Mouse (Mus musculus) layer of hippocampus, postnatal 25 days (tissue): ENCODE measurements around the gene Slc16a9. TPM values are rescaled to one million over a fixed set of nuclear protein-coding genes. Genes with fewer than 3 reads are reported as not detected.
"Not testable (repeated sequence)": the region's sequence is repeated elsewhere in the genome, so short reads cannot be mapped to it uniquely, and the experiment has no call there.

Experiments
- DNase-seq, 2 experiments: peaks; one replicate each; pipeline ENCODE4 v3.0.0; 2022; ENCODE audit warnings: mixed read lengths in 2 of 2, low spot score in 1 of 2; ENCODE audit errors: extremely low spot score in 1 of 2
- total RNA-seq, 2 experiments: library from RNA; stranded (reverse); gene quantifications; 2 replicates each; pipeline ENCODE4 v1.2.3; 2021

Slc16a9 gene
- 1 to 10 TPM; 2.2 to 2.8 TPM for total RNA-seq

DNA sequence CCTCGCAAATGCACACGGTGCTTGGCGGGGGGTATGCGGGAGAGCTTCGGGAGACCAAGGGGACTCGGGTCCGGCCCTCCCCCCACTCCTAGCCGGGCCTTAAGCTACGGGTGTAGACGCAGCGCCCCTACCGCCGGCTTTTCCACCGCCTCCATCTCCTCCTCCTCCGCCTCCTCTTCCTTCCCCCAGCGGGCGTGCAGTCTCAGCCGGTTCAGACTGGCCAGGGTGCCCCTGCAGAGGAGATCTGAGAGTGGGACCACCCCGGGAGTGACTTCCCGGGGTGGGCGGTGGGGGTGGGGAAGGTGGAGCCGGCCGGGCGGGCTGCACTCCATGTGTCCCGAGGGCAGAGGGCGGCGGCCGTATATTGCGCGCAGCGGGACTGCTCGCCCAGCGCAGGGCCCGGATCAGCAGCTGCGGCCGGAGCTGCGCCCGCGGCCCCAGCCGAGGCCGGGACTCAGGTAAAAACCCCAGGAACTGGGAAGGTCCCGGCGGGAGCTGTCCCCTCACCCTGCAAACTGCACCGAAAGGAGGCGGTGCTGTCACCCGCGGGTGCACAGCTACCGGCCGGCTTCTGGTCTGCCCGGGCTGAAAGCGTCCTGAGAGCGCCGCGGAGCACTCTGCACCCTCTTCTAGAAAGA lies at the start of gene Slc16a9:
Gene Slc16a9, plus strand, starts transcription at position 180 of the 638 bp plus-strand sequence.
- peak; percentile 11 to 35 for DNase-seq

DNA sequence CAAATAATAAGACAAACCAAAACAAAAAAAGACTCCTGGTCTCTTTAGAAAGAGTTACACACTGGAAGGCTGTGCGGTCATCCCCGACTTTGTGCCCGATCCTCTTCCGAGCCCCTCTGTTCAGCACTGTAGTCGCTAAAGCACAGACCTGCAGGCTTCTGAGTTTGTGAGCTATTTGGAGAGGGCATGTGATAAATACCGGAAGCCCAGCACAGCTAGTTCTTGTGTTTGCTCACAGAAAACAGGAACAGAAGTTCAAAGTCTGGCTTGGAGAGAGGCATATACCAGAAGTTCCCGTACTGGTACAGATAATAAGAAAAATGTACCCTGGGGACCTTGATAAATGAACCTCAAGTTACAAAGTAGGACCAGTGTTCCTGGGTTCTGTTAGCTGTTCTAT lies 49.6 kb upstream of the Slc16a9 start:
- DNase-seq = no peak

DNA sequence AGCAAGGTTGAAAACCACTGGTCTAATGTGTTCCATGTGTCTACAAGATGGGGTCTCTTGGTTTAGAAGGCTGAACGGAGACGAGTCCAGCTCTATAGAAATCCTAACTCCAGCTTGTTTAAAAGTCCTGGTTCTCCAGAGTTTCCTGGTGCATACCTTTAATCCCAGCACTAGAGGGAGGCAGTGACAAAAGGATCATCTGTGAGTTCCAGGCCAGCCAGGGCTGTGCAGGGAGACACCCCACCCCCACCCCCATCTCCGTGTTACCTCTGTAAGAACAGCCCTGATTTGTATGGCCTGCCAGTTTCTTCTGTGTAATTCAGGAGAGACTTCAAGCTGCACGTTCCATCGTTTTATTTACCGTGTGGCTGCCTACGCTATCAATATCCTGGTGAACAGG lies 49.1 kb upstream of the Slc16a9 start:
- no peak for DNase-seq

DNA sequence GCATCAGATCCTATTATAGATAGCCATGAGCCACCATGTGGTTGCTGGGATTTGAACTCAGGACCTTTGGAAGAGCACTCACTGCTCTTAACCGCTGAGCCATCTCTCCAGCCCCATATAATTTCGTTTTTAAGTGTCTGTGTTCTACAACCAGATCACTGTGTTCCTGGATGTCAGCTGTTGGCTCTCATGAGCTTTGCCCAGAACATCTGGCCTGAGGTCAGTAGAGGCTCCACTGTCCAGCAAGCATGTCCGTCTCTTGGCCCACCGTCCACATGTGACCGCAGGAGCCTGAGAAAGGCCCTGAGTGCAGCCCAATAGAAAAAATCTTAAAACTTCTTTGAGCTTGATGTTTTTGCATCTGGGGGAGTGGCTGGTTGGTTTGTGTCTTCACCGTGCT lies 48.2 kb upstream of the Slc16a9 start:
- no peak for DNase-seq

DNA sequence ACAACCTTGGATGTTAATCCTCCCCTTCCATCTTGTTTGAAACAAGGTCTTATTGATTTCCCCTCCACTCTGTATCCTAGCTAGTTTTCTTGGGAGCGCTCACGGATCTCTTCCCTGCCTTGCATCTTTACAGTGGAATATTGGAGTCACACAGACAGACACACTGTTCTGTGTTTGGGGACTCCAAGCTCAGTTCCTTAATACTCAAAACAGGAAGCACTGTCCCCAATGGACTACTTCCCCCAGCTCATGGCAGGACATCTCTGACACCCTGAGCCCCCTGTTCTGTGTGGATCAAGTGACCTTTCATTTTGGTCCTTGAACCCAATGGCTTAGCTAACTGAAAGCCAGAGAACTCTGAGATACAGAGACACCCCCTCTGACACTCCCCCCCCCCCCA lies 47.3 kb upstream of the Slc16a9 start:
- no peak for DNase-seq

DNA sequence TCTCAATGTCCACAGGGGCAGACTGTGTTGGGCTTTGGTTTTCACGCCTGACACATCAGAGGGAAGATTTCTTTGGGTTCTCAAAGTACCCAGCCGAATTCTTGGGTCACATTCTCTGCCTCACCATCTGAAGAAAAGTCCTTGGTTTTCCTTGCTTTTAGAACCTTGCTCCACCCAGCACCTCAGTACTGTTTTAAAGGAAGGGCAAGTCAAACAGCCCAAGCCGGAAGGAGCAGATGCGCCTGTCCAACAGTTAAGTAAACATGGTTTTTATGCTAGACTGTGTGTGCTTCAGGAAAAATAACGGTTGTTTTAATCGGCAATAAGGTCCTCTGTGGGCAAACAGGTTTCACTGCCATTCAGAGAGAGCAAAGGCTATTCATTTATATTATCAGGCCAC lies 46.9 kb upstream of the Slc16a9 start:
- no peak for DNase-seq

DNA sequence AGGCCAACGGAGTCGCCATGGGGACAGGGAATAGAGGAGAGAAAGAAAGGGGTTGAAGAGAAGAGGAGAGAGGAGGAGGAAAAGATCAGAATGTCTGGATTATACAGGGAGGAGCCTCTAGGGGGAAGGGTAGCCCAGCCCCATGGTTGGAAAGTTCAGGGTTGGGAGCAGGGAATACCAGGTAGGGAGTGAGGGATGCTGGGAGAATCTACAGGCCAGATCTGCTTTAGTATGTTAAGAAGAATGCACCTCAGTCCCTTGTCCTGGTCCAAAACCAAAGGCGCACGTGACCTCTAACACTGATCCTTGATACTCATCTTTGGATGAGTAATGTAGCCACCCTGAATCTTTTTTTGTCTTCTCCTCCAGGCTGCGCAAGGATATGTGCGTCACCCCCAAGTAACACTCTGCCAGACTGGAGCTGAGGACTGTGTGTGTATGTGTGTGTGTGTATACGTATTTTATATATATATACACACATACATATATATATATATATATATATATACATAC lies 45.9 kb upstream of the Slc16a9 start:
- no peak for DNase-seq

DNA sequence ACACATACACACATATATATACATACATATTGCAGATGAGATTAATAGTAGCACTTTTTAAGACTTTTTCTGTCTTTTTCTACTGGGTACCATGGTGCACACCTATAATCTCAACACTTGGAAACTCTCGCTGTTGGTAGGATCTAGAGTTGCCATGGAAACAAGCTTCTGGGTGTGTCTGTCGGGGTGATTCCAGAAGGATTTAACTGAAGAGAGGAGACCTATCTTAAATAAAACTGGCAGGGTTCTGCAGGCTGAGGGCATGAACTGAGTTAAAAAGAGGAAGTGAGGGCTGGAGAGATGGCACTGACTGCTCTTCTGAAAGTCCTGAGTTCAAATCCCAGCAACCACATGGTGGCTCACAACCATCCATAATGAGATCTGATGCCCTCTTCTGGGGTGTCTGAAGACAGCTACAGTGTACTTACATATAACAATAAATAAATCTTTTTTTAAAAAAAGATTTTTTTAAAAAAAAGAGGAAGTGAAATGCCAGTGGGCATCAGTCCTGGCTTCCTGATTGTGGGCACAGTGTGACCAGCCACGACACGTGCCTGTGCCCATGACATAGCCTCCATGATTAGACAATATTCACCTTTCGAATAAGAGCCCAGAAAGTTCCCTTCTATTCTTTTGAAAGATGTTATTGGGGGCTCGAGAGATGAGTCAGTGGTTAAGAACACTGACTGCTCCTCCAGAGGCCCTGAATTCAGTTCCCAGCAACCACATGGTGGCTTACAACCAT lies 45.3 kb upstream of the Slc16a9 start:
- no peak for DNase-seq

DNA sequence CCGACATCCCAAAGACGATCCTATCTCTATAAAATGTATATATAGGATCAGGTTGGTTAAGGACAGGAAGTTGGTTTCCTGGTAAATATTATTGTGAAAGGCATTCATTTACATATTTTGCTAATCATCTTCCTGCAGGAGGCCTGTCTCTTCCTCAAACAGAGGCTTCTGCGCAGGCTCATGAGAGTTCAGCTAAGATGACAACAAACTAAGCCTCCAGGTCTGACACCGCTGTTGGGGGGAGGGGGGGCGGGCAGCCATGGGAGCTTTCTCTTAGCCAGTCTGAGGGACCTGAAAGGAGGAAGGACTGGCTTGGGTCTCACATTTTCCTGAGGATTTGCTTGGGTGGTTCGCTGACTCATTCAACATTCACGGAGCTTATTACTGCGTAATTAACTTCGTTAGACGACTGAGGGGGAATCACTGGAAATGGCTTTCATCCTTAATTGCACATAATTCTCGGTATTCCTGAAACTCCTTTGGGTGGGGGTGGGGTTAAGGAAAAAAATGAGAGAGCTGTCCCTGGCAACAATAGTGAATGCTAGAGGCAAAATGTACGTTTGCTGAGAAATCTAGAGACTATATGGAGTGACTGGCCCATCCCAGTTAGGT lies 43.9 kb upstream of the Slc16a9 start:
- DNase-seq = no peak

DNA sequence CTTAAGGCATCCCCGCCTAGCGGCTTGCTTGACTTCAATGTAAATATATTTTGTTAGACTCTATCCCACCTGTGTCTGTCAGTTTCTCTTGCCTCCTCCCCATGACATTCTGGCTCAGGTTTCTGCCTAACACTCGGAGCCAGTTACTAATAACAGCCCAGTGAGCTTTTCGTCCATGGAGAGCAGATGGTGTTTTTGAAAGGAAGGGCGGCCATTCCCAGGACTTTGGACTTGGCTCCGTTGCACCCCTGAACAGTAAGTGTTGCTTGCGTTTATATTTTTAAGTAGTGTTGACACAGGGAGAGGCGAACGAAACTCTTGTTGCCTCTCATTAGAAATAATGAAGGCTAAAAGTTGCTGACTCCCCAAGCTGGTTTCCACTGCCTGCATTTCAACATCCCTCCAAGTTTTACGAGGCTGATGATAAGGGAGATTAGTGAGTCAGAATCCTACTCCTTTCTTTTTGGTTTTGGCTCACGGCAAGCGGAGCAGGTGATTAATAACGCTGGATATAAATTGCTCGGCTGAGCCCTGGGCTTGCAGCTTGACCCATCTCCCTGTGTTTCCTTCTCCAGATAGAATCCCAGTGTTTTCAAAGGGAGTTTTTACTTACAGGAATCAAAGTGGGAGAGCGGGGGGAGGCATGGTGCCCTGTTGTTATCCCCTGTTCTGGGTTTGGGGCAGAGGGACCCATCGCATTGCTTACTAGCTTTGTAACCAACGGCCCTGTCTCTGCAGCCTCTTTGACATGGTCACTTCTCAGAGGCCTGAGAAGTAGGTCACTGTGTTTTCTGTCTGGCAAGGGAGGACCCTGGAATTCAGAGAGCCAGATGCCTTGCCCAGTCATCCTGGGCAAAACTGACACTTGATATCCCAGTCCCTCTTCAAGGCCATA lies 40.1 kb upstream of the Slc16a9 start, which contains the start of gene Mrln:
Gene Mrln, plus strand, starts transcription at position 160 of the 895 bp plus-strand sequence.
- DNase-seq = no peak

DNA sequence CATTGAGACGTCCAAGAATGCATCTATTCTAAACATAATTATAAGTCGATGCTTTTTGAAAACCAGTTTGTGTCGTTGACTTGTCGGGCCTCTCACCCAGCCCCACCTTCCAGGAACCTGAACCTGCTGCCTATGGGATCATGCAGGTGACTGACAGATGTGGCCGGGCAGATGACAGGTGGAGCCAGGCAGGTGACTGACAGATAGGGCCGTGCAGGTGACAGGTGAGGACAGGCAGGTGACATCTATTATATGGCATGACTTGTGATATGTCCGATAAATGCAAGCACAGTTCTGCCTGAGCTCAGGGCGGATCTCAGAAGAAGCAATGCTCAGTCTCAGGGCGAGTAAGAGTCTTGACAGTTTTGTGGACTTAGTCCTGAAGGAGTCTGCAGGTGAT lies 33.6 kb upstream of the Slc16a9 start:
- DNase-seq = no peak

DNA sequence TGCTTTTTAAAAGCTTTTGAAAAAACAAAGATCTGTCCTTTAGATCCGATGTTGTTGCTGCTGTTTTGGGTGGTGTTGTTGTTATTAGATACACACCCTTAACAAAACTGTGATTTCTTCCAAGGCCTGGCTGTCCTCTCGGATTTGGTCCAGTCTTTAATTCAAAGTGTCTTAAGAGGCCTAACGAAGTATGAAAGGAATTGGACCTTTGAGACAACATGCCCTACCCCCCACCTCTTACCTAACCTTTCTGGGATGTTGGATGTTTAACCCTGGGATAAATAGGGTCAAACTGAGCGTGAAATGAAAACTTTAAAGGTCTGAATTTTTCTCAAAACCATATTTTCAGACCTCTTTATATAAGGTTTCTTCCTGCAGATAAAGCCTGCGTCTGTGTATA lies 23.9 kb upstream of the Slc16a9 start:
- no peak for DNase-seq

DNA sequence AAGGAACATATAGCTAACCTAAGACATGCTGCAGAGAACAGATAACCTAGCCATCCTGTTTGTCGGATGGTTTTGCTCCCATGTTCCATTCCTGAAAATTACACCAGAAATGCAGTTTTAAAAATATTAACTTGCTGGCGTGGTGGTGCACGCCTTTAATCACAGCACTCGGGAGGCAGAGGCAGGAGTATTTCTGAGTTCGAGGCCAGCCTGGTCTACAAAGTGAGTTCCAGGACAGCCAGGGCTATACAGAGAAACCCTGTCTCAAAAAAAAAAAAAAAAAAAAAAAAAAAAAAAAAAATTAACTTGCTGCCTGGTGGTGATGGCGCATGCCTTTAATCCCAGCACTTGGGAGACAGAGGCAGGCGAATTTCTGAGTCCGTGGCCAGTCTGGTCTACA lies 22.7 kb upstream of the Slc16a9 start:
- not testable (repeated sequence) for DNase-seq

DNA sequence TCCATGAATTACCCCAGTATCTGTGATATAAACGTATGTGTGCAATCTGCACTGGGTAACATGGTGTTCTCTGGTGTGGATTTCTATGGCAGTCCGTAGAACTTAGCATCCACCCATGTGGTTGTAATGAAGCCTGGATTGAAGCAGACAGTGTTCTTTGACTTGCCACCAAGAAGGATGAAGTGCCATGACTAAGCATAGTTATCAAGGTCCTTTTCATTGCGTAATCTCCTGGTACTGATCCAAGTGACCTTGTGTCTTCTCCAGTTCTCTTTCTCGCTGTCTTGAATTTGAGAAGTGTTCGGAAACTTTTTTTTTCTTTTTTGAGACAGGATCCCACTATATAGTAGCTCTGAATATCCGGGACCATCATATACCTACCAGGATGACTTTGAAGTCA lies 20.3 kb upstream of the Slc16a9 start:
- DNase-seq = no peak

DNA sequence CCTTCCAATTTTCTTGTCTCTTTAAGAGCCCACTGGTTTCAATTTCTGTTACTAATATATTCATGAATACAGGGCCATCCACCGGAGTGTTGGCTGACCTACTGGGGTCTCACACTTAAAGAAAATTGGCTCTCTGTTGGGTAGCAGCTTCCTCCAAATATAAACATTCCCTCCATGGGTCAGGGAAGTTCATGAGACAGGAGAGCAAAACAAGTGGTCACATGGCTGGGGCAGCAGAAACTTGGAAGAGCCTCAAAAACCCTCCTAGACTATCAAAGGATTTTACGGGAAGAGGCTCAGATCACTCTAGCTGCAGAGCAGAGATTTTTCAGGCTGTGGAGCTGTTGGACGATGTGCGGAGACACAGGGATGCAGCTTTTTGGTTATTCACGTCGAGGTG lies 19.1 kb upstream of the Slc16a9 start:
- DNase-seq = no peak

DNA sequence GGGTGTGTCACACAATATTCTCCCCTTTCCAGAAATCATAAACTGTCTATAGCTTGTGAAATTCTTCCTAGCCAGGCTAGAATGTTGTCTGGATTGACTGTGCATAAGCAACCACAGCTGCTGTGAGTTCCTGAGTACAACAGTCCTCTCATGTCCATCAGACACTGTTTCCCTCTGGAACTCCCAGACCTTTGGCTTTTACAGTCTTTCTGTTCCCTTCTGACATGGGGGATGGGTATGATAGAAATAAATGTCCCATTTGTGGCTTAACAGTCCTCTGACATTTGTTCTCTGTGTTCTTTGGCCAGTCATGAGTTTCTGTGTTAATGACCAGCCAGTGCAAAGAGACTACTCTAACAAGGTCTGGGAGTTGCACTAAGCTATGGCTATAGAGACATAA lies 18.3 kb upstream of the Slc16a9 start:
- DNase-seq = no peak

DNA sequence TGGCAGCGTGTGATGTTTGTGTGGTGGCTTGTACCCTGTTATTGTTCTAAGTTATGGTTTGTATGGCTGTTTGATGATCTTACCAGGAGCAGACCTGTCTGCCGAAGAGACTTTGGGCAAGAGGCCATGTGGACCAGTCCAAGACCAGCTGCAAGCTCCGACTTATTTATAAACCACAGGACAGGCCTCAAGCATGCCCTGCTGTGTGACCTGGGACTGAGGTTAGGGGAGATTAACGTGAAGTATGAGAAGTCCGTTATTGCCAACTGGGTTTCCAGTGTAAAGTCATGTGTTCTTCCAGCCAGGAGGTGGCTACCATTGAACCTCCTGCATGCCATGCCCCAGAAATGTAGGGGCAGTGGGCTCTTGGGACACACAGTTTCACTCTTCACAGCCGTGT lies 14.5 kb upstream of the Slc16a9 start:
- no peak for DNase-seq

DNA sequence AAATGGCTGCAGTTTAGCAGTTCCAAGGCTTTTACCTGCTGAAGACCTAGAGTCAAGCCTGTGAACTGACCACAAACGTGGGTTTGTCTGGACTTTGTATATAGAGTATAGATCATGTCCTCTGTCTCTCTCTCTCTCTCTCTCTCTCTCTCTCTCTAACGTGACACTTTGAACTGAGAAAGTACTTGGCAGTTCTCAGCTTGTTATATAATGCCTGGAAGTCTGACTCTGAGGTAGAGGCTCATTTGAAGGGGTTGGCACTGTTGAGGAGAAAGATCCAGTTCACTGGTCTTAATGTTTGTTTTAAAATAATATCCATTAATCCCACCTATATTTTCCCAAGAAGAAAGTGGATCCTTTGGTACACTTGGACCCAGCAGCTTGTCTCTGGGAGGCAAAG lies 7.0 kb upstream of the Slc16a9 start:
- DNase-seq = no peak

DNA sequence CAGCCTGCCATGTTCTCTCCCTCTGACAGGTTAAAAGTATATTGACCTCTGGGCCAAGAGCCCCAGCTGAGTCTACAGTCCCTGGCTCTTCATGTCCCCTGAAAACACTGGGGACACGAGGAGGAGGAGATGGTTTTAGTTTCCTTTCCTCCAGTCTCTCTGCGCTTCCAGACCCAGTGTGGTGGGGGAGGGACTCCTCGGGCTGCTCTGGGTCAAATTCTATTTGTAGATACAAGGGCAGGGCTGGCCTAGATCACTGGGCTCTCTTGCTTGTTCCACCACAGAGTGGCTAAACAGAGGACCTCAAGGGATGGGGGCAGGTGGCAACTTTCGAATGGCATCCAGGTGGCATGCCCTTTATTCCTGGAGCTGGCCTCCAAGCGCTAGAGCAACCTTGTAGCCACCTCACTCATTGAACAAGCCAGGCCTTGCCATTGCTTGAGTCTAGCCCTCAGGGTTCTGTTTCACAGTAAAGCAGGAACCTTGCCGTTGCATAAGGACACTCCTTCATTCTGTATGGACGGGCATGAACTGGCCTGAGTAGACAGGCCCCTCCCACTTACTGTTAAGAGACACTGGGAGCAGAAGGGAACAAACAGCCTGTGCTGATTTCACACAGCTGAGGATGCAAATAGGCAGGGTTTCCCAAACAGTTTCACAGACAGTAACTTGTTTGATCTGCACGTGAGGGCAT lies 2.0 kb upstream of the Slc16a9 start:
- no peak for DNase-seq

DNA sequence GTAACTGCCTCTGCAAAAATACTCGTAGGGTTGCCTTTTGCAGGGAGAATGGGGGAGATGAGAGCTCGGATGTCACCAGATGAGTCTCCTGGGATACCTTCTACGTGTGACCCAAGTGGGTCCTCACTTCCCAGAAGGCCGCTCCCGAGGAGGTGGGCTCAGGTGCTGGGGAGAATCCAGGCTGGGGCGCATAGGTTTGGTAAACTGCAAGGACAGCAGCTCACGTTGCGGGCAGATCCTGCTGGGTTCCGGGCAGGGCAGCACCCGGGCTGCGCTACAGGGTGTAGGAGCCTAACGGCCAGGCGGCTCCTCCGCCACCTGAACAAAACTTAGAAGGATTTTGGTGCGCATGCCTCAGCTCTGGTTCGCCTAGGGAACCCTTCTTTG lies 652 bp downstream of the Slc16a9 start:
- DNase-seq = no peak
